Comparison of ENCODE assay signal across 34 mouse cellular contexts in genomic region chr9:105348242-105349031, GRCm38 (mm10). TPM values are rescaled to one million over a fixed set of nuclear protein-coding genes. Genes with fewer than 3 reads are reported as not detected.
DNase-seq lines count a peak whose midpoint lies in the region; ATAC-seq and TF ChIP-seq lines count a peak whose summit lies in the region.
"Had no signal": no experiment of that assay in that cellular context is flagged by ENCODE, and none has a peak within 500 bp of the region (broad histone marks: within the 10 kb centered on the region; RNA-seq: fewer than 3 reads in every experiment).

No protein-coding gene starts in this region.

- no peak for TF ChIP-seq POLR2A in kidney, adult 2 months (IDR thresholded peaks at IDR 0.05; ENCODE audit: low read depth, low read length)

- no peak overlapping the region for H3K9ac ChIP-seq in hindbrain, embryonic 15.5 days
- no peak overlapping the region for H3K9ac ChIP-seq in hindbrain, postnatal 0 days (replicated peaks; ENCODE audit: low read length)
- H3K9ac ChIP-seq in forebrain, embryonic 15.5 days (replicated peaks), result no peak overlapping the region
- H3K9ac ChIP-seq: embryonic facial prominence, embryonic 12.5 days; heart, embryonic 13.5 days; intestine, embryonic 15.5 days; limb, embryonic 12.5 days; liver, embryonic 15.5 days; lung, embryonic 14.5 days had no signal

- H3K27me3 ChIP-seq in hindbrain, embryonic 15.5 days, result no peaks in the 10 kb centered on the region
- no peaks in the 10 kb centered on the region for H3K27me3 ChIP-seq in hindbrain, postnatal 0 days (ENCODE audit: insufficient read depth, low read length)
- H3K27me3 ChIP-seq in forebrain, embryonic 10.5 days (ENCODE audit: poor library complexity, severe bottlenecking), result no peaks in the 10 kb centered on the region
- no peaks in the 10 kb centered on the region for H3K27me3 ChIP-seq in forebrain, embryonic 15.5 days
- H3K27me3 ChIP-seq in kidney, adult 2 months (replicated peaks; ENCODE audit: control insufficient read depth, insufficient read depth, low read length), result no peaks in the 10 kb centered on the region
- H3K27me3 ChIP-seq: embryonic facial prominence, embryonic 12.5 days; heart, embryonic 13.5 days; intestine, embryonic 15.5 days; limb, embryonic 12.5 days; liver, embryonic 15.5 days had no signal

- H3K4me2 ChIP-seq in hindbrain, embryonic 15.5 days, result no peak overlapping the region
- no peak overlapping the region for H3K4me2 ChIP-seq in hindbrain, postnatal 0 days (ENCODE audit: low read depth, low read length)
- H3K4me2 ChIP-seq in forebrain, embryonic 15.5 days (replicated peaks), result no peak overlapping the region
- H3K4me2 ChIP-seq: embryonic facial prominence, embryonic 12.5 days; heart, embryonic 13.5 days; intestine, embryonic 15.5 days; limb, embryonic 12.5 days; liver, embryonic 15.5 days; lung, embryonic 14.5 days had no signal

- no peak for DNase-seq in hindbrain, postnatal 0 days (ENCODE audit: low spot score)
- peak; percentile 19 for DNase-seq in brain, adult 2 months (ENCODE audit: low read depth, low spot score)
- DNase-seq in forebrain, embryonic 10.5 days (ENCODE audit: extremely low spot score, low spot score), result no peak
- no peak for DNase-seq in kidney, adult 2 months
- no peak for DNase-seq in cerebellum, adult 18-20 months
- no peak for DNase-seq in T-cell, adult 2 months (ENCODE audit: low spot score)
- DNase-seq: adrenal gland, adult 2 months; adrenal gland, postnatal 36 days; cerebellum, adult 9-10 months; cerebellum, postnatal 36 days; embryo, embryonic 11 days; heart, adult 2 months; heart, postnatal 10 days; kidney, adult 8-10 months; kidney, postnatal 4 days; lung, embryonic 14.5 days; lung, postnatal 14 days; thymus, postnatal 4 days had no signal

- no peaks in the 10 kb centered on the region for H3K9me3 ChIP-seq in hindbrain, embryonic 15.5 days
- no peaks in the 10 kb centered on the region for H3K9me3 ChIP-seq in hindbrain, postnatal 0 days (ENCODE audit: low read length)
- peaks cover 3% of the 10 kb centered on the region; the same call in 1 of the 2 replicates for H3K9me3 ChIP-seq in forebrain, embryonic 10.5 days
- H3K9me3 ChIP-seq in forebrain, embryonic 15.5 days, result no peaks in the 10 kb centered on the region
- H3K9me3 ChIP-seq: embryonic facial prominence, embryonic 12.5 days; intestine, embryonic 15.5 days; limb, embryonic 12.5 days; liver, embryonic 15.5 days; midbrain, embryonic 10.5 days had no signal

- peaks cover 4% of the 10 kb centered on the region; the same call in 1 of the 2 replicates for H3K4me1 ChIP-seq in hindbrain, embryonic 15.5 days (replicated peaks)
- H3K4me1 ChIP-seq in hindbrain, postnatal 0 days (ENCODE audit: insufficient read depth, low read length), result no peaks in the 10 kb centered on the region
- peaks cover 3% of the 10 kb centered on the region; the same call in 1 of the 2 replicates for H3K4me1 ChIP-seq in forebrain, embryonic 10.5 days
- H3K4me1 ChIP-seq in forebrain, embryonic 15.5 days, result peaks cover 24% of the 10 kb centered on the region
- no peaks in the 10 kb centered on the region for H3K4me1 ChIP-seq in kidney, adult 2 months (ENCODE audit: control insufficient read depth, insufficient read depth, low read length)
- H3K4me1 ChIP-seq: embryonic facial prominence, embryonic 12.5 days; heart, embryonic 13.5 days; intestine, embryonic 15.5 days; limb, embryonic 12.5 days; liver, embryonic 15.5 days; midbrain, embryonic 10.5 days had no signal

- no peak for ATAC-seq in hindbrain, embryonic 15.5 days (ENCODE audit: low FRiP score, low read depth)
- no peak for ATAC-seq in hindbrain, postnatal 0 days
- peak; percentile 57 for ATAC-seq in forebrain, embryonic 15.5 days (replicated peaks)
- ATAC-seq: activated CD4-positive, CD25-positive, alpha-beta regulatory T cell, adult 4 months; intestine, embryonic 15.5 days; midbrain, embryonic 16.5 days had no signal

- H3K36me3 ChIP-seq in hindbrain, embryonic 15.5 days, result no peaks in the 10 kb centered on the region
- no peaks in the 10 kb centered on the region for H3K36me3 ChIP-seq in hindbrain, postnatal 0 days (ENCODE audit: insufficient read depth, low read length)
- H3K36me3 ChIP-seq in forebrain, embryonic 10.5 days (replicated peaks), result no peaks in the 10 kb centered on the region
- no peaks in the 10 kb centered on the region for H3K36me3 ChIP-seq in forebrain, embryonic 15.5 days
- H3K36me3 ChIP-seq in kidney, adult 2 months (ENCODE audit: control insufficient read depth, insufficient read depth, low read length), result no peaks in the 10 kb centered on the region
- H3K36me3 ChIP-seq: embryonic facial prominence, embryonic 12.5 days; heart, embryonic 13.5 days; intestine, embryonic 15.5 days; limb, embryonic 12.5 days; liver, embryonic 15.5 days; midbrain, embryonic 10.5 days had no signal

- no peak for TF ChIP-seq CTCF in hindbrain, postnatal 0 days (IDR thresholded peaks at IDR 0.05; ENCODE audit: low read depth)
- TF ChIP-seq CTCF in kidney, adult 2 months (conservative IDR thresholded peaks at IDR 0.05; ENCODE audit: insufficient read depth, insufficient read length, low read depth, low read length), result no peak

- WGBS in hindbrain, embryonic 15.5 days, result 62% methylated on average over 10 of the region's 10 CpGs
- WGBS in hindbrain, postnatal 0 days, result 57% methylated on average over 10 of the region's 10 CpGs
- 87% methylated on average over 10 of the region's 10 CpGs for WGBS in forebrain, embryonic 10.5 days
- WGBS in forebrain, embryonic 15.5 days, result 40% methylated on average over 10 of the region's 10 CpGs
- WGBS in kidney, adult 2 months, result 77% methylated on average over 10 of the region's 10 CpGs

- no peak overlapping the region for H3K4me3 ChIP-seq in hindbrain, embryonic 15.5 days
- no peak overlapping the region for H3K4me3 ChIP-seq in hindbrain, postnatal 0 days (ENCODE audit: low read length)
- H3K4me3 ChIP-seq in forebrain, embryonic 10.5 days, result no peak overlapping the region
- no peak overlapping the region for H3K4me3 ChIP-seq in forebrain, embryonic 15.5 days
- no peak overlapping the region for H3K4me3 ChIP-seq in kidney, adult 2 months (ENCODE audit: insufficient read depth, low read depth, low read length)
- H3K4me3 ChIP-seq: embryonic facial prominence, embryonic 12.5 days; heart, adult 2 months; heart, embryonic 13.5 days; intestine, embryonic 15.5 days; limb, embryonic 12.5 days; liver, embryonic 15.5 days; midbrain, embryonic 10.5 days; myocyte had no signal

- H3K27ac ChIP-seq in hindbrain, embryonic 15.5 days (replicated peaks), result 0 out of 2 replicates have a peak overlapping the region, but pooled peaks have one; percentile 20
- H3K27ac ChIP-seq in hindbrain, postnatal 0 days, result no peak overlapping the region
- peak overlapping the region; percentile 35; the same call in 1 of the 2 replicates for H3K27ac ChIP-seq in forebrain, embryonic 10.5 days
- peak overlapping the region; percentile 78 for H3K27ac ChIP-seq in forebrain, embryonic 15.5 days (replicated peaks)
- no peak overlapping the region for H3K27ac ChIP-seq in kidney, adult 2 months (ENCODE audit: insufficient read depth, low read depth, low read length)
- H3K27ac ChIP-seq: embryonic facial prominence, embryonic 12.5 days; heart, adult 2 months; heart, embryonic 13.5 days; intestine, embryonic 15.5 days; kidney, postnatal 0 days; limb, embryonic 12.5 days; liver, embryonic 15.5 days; midbrain, embryonic 10.5 days had no signal

RNA-seq across cellular contexts. Expression of gene Aste1, which starts 46.8 kb away (rescaled TPM):
- polyA plus RNA-seq in hindbrain, embryonic 15.5 days (2015; fragmentation: Nextera tagmentation; extraction: Ambion mirVana), result 12.0 and 12.4 TPM in 2 replicates
- 5.2 and 6.4 TPM in 2 replicates for total RNA-seq in hindbrain, postnatal 0 days (2014; rRNA removed)
- 7.1 and 7.9 TPM in 2 replicates for polyA plus RNA-seq in hindbrain, postnatal 0 days (2015; fragmentation: Nextera tagmentation; extraction: Ambion mirVana)
- 15.0 and 17.5 TPM in 2 replicates for polyA plus RNA-seq in forebrain, embryonic 10.5 days (2016; fragmentation: Nextera tagmentation; extraction: Ambion mirVana)
- 13.0 and 13.7 TPM in 2 replicates for polyA plus RNA-seq in forebrain, embryonic 15.5 days (2015; fragmentation: Nextera tagmentation; extraction: Ambion mirVana)
- polyA plus RNA-seq in kidney, adult 2 months (2012; rRNA removed), result 6.1 and 7.3 TPM in 2 replicates

RNA-seq across cellular contexts. Expression of gene Nek11, which starts 46.9 kb away (rescaled TPM):
- polyA plus RNA-seq in hindbrain, embryonic 15.5 days (2015; fragmentation: Nextera tagmentation; extraction: Ambion mirVana), result 2.7 and 2.9 TPM in 2 replicates
- total RNA-seq in hindbrain, postnatal 0 days (2014; rRNA removed), result 1.3 and 2.4 TPM in 2 replicates
- 2.1 and 2.7 TPM in 2 replicates for polyA plus RNA-seq in hindbrain, postnatal 0 days (2015; fragmentation: Nextera tagmentation; extraction: Ambion mirVana)
- 0.23 and 0.50 TPM in 2 replicates for polyA plus RNA-seq in forebrain, embryonic 10.5 days (2016; fragmentation: Nextera tagmentation; extraction: Ambion mirVana)
- 1.7 and 3.1 TPM in 2 replicates for polyA plus RNA-seq in forebrain, embryonic 15.5 days (2015; fragmentation: Nextera tagmentation; extraction: Ambion mirVana)
- polyA plus RNA-seq in kidney, adult 2 months (2012; rRNA removed), result 0.17 and 0.22 TPM in 2 replicates
- total RNA-seq: gastrocnemius, adult 8-10 months; heart, adult 2 months; heart, postnatal 10 days; hematopoietic stem cell, adult 5-6 weeks; liver, adult 2 months; megakaryocyte progenitor cell, adult 5-6 weeks had no signal
- polyA plus RNA-seq: adrenal gland, adult 2 months; liver, adult 2 months had no signal

Comparison
In these comparisons a context has a peak if more than half of its experiments do, and no peak if none do; other contexts are left out.
1. H3K27ac ChIP-seq: peak in hindbrain, embryonic 15.5 days (single experiment), forebrain, embryonic 10.5 days (single experiment) and forebrain, embryonic 15.5 days (single experiment); none in hindbrain, postnatal 0 days (single experiment) and kidney, adult 2 months (single experiment).